Mouse (Mus musculus): Measurements from ENCODE around the gene Kazn. TPM values are rescaled to one million over a fixed set of nuclear protein-coding genes. Genes with fewer than 3 reads are reported as not detected.
A peak's percentile ranks its signal among the peaks of the same experiment; 100 is the strongest.

Kazn gene
- total RNA-seq, 2 experiments from 2014 or later = 41.1 to 42.9 TPM

- Histone ChIP-seq H3K27ac (peak overlapping the region; percentile 84), H3K4me3 (peak overlapping the region; percentile 3; the same call in 1 of the 2 replicates)
- no peak for TF ChIP-seq CTCF (conservative IDR thresholded peaks at IDR 0.05)
- no peak for DNase-seq (ENCODE audit: low spot score in 2 of 2)
Measured at GRCm38 (mm10) chr4:142081631-142082283, 157.4 kb downstream of the Kazn start.

GRCm38 (mm10) chr4:142080901-142081630 lies 158.1 kb downstream of the Kazn start:
- peak; percentile 25 to 44 for DNase-seq (ENCODE audit: low spot score in 2 of 2)
- Histone ChIP-seq H3K4me3 (peak overlapping the region; percentile 20; the same call in 1 of the 2 replicates), H3K27ac (peak overlapping the region; percentile 72)
- no peak for TF ChIP-seq CTCF (conservative IDR thresholded peaks at IDR 0.05)

DNA sequence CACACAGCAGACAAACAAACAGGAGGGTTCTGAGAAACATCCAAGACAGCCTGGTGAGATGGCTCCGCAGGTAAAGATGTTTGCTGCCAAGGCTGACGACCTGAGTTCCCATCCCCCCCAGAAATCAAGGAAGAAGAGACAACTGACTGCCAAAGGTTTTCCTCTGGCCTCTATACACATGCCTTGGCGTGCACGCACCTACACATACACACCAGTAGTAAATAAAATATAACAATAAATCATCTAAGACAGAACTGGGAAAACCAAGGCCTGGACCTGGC lies 158.8 kb downstream of the Kazn start:
- Histone ChIP-seq H3K4me3 (peak overlapping the region; percentile 0; the same call in 1 of the 2 replicates), H3K27ac (peak overlapping the region; percentile 72)
- no peak for DNase-seq (ENCODE audit: low spot score in 2 of 2)
- no peak for TF ChIP-seq CTCF (conservative IDR thresholded peaks at IDR 0.05)

DNA sequence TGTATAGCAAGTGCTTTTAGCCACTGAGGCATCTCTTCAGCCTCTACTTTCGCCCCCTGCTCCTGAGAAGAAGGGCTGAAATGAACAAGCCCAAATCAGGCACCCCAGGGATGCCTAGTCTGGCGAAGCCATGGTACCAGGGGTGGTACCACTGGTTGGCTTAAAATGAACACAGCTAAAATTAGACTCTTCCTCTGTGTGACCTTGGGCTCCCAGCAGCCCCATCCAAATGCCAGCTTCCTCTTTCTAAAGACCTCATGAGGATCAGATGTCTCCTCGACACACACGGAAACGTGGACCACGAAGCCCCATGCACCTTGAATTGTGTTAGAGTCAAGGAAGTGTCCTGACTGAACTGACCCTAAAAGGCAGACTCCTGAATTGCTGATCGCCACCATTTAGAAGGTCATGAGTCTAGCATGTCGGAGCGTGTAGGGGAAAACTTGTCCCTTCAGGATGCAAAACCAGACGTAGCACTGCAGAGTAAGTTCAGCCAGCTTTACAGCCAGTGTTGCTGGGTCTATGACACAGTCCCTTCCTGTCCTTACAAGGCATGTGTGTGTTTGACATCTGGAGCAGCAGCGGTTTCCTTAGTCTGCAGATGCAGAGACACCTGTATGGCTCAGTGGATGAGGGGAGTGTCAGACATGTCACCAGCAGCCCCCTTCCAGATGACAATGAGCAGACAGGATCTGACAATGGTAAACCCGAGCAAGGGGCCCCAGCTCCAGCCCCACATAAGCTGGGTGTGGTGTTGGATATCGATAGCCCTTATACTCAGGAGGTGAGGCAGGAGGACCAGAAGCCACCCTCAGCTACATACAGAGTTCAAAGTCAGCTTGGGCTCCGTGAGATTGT lies 159.3 kb downstream of the Kazn start:
- Histone ChIP-seq H3K4me3 (no peak overlapping the region; the same call in 1 of the 2 replicates), H3K27ac (peak overlapping the region; percentile 72)
- no peak for TF ChIP-seq CTCF (conservative IDR thresholded peaks at IDR 0.05)
- no peak for DNase-seq (ENCODE audit: low spot score in 2 of 2)

- peak overlapping the region; percentile 74 for H3K27ac ChIP-seq
- peak overlapping the region; percentile 8; the same call in 1 of the 2 replicates for H3K4me3 ChIP-seq
- TF ChIP-seq CTCF (conservative IDR thresholded peaks at IDR 0.05) = no peak
- DNase-seq (ENCODE audit: low spot score in 2 of 2) = peak in 1 of 2 experiments; percentile 27
Measured at GRCm38 (mm10) chr4:142077572-142078271, 161.5 kb downstream of the Kazn start.

- no peak for TF ChIP-seq CTCF (conservative IDR thresholded peaks at IDR 0.05)
Measured at GRCm38 (mm10) chr4:142076883-142077282, 162.3 kb downstream of the Kazn start.

DNA sequence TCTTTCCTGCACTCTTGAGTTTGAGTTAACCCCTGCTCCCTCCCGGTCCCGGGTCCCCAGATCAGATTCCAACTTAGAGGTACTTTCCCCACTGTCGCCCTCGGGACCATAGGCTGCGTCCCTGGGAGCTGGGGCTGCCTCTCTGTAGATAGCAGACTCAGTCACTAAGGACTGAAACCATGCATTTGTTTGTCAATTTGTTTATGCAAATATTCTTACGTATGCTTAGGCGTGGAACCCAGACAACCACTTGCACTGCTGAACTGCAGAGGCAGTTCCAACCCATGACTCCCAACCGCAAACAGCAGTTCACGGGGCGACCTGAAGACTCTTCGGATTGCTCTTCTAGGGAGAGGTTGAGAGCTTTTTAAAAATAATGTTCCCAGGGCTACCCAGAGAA lies 163.3 kb downstream of the Kazn start:
- DNase-seq (ENCODE audit: low spot score in 2 of 2) = no peak
- no peak for TF ChIP-seq CTCF (conservative IDR thresholded peaks at IDR 0.05)
- Histone ChIP-seq H3K27ac (no peak overlapping the region), H3K4me3 (no peak overlapping the region)

More at GRCm38 (mm10) chr4:142076883-142077282, 162.3 kb downstream of the Kazn start:
- Histone ChIP-seq H3K4me3 (no peak overlapping the region), H3K27ac (peak overlapping the region; percentile 74; the same call in 1 of the 2 replicates)
- DNase-seq (ENCODE audit: low spot score in 2 of 2) = no peak

DNA sequence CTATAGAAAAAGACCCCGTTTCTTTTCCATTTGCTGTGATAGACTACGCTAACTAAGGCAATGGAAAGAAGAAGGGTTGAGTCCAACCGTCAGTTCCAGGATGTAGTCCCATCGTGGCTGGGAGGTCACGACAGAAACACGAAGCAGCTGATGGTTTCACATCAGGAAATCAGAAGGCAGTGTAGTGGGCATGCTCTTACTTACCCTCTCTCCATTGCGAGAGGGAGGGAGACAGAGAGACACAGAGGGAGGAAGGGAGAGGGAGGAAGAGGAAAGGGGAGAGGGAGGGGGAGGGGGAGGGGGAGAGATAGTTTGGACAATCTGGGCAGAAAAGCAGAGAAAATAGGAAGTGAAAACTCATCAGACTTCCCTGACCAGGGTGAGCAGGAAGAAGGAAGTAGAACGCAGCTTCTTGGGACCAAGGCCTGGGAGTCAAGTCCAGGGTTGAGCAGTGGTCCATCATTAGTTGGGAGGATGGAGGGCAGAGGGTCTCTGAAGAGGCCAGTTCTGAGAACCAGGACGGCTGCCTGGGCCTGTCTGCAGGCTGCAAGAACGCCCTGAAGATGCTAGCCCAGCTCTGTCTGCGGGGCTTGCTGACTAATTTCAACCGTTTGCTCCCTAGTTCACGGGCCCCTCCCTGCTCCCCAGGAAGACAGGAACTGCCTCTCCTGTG lies 165.0 kb downstream of the Kazn start:
- Histone ChIP-seq H3K4me3 (no peak overlapping the region), H3K27ac (no peak overlapping the region)
- TF ChIP-seq CTCF (conservative IDR thresholded peaks at IDR 0.05) = no peak
- DNase-seq (ENCODE audit: low spot score in 2 of 2) = no peak

DNA sequence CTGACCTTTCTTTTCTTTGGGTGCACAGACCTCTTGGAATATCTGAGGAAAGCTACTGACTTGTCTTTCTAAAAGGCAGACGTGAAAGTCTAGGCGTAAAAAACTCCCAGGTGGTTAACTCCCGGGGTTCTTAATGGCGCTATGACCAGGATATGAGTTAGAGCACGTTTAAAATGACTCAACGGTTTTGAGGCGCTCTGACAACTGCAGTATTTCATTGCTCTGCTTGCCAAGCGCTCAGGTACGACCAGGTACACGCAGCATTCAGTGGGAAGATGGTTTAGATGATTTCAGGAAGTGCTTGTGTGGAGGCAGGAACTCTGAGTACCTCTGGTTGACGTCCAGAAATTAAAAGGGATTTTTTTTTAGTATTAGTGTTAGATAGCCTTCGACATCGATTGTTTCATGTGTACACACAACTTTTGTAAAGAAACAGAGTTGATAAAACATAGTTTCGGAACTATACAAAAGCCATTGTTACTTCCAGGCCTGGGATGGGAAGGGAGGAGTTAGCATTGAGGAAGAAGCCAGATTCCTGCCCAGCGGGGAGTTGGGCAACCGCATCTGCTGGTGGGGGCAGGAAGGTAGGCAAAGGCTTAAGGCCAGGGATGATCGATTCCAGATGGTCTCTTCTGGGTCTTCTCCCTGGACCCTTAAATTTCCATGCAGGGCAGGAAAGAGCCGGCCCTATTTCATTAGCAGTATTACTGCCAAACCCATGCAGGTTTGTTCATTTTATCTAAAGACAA lies 167.8 kb downstream of the Kazn start:
- no peak for TF ChIP-seq CTCF (conservative IDR thresholded peaks at IDR 0.05)
- no peak for DNase-seq (ENCODE audit: low spot score in 2 of 2)
- peak overlapping the region; percentile 53; the same call in 1 of the 2 replicates for H3K27ac ChIP-seq
- no peak overlapping the region for H3K4me3 ChIP-seq

DNA sequence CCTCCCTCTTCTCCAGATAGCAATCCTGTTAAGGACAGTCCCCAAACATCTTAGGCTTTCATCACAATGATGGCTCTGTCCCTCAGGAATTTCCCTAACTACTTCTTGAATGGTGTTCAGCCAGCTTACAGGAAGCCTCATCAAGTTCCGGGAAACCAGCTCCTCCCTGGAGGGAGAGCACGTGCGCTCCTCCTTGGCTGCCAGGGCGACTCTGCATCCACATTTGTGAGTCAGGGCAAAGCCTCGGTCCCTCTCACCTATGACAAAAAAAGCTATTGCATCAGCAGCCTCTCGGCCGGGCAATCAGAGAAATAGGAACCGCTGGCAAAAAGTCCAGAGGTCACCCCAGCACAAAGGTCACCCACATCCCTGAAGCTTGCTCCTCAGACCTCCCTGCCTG lies 168.4 kb downstream of the Kazn start:
- H3K27ac ChIP-seq = peak overlapping the region; percentile 53; the same call in 1 of the 2 replicates
- no peak for TF ChIP-seq CTCF (conservative IDR thresholded peaks at IDR 0.05)
- no peak overlapping the region for H3K4me3 ChIP-seq
- DNase-seq (ENCODE audit: low spot score in 2 of 2) = no peak

Data from layer of hippocampus, adult 2 months (tissue).